Comparison of ENCODE assay signal across 8 mouse cellular contexts in the genomic region with DNA sequence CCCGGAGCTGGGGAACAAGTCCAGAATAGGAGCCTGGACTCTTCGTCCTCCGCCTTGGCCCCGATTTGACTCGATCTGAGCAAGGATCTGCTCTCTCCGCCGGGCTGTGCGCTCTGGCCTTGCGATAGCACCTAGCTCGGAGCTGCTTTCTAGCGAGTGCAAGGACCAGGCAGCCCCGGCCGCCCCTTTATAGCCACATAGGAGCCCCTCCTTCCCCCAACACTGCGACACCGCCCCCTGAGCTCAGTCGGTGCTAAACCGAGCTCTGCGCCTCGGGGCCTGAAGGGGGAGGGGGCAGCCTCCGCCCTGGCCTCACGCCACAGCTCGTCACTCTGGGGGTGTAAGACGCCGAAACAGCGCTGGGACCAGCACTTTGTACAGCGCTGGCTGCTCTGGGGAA. TPM values are rescaled to one million over a fixed set of nuclear protein-coding genes. Genes with fewer than 3 reads are reported as not detected.
DNase-seq lines count a peak whose midpoint lies in the region; ATAC-seq and TF ChIP-seq lines count a peak whose summit lies in the region.

A gene (minus strand): TSS at position 160 of the 400 bp plus-strand sequence.

- H3K27ac ChIP-seq in layer of hippocampus, adult 2 months: peak within 1 kb of the TSS; percentile 94
- peak within 1 kb of the TSS; percentile 75 for H3K27ac ChIP-seq in liver, postnatal 0 days (ENCODE audit: low read depth)

- peaks cover 4% of the 10 kb centered on the region; the same call in 1 of the 2 replicates for H3K4me1 ChIP-seq in liver, postnatal 0 days (ENCODE audit: insufficient read depth)

- peak within 1 kb of the TSS; percentile 84 for H3K4me2 ChIP-seq in liver, postnatal 0 days (ENCODE audit: low read depth, low read length)

- no peak for TF ChIP-seq EP300 in liver, postnatal 0 days (IDR thresholded peaks at IDR 0.05; ENCODE audit: low read depth)

- intact Hi-C loops in heart, postnatal 36 days (cut with DNase I): loop anchor here (5.0 to 10.0 kb wide), 5 partner anchors 56 to 1322 kb away; no protein-coding TSS in a partner anchor

- no peaks in the 10 kb centered on the region for H3K9me3 ChIP-seq in liver, postnatal 0 days (ENCODE audit: low read length)

- peak within 1 kb of the TSS; percentile 81 for H3K4me3 ChIP-seq in layer of hippocampus, adult 2 months
- H3K4me3 ChIP-seq in liver, postnatal 0 days (ENCODE audit: low read depth, low read length): peak within 1 kb of the TSS; percentile 58

- peaks cover 22% of the 10 kb centered on the region; the same call in 1 of the 2 replicates for H3K27me3 ChIP-seq in liver, postnatal 0 days (ENCODE audit: insufficient read depth, low read length)

- WGBS in liver, postnatal 0 days (ENCODE audit: insufficient replicate concordance): 1% methylated on average over 26 of the region's 26 CpGs

- peak within 1 kb of the TSS; percentile 67 for H3K9ac ChIP-seq in liver, postnatal 0 days (replicated peaks)

- TF ChIP-seq CTCF in layer of hippocampus, adult 2 months (conservative IDR thresholded peaks at IDR 0.05): peak; percentile 44
- TF ChIP-seq CTCF in liver, postnatal 0 days (IDR thresholded peaks at IDR 0.05; ENCODE audit: low read depth): no peak

- peak; percentile 40 for ATAC-seq in liver, postnatal 0 days
- no peak for ATAC-seq in CD4-positive, CD25-positive, alpha-beta regulatory T cell, adult 4 months

- peaks cover 4% of the 10 kb centered on the region; the same call in 1 of the 2 replicates for H3K36me3 ChIP-seq in liver, postnatal 0 days (replicated peaks; ENCODE audit: insufficient read depth, low read length)

- peak; percentile 97 for DNase-seq in NIH3T3 (ENCODE audit: low read depth)
- peak; percentile 35 for DNase-seq in cerebellum, adult 8-10 months
- peak; percentile 37 to 67 for DNase-seq in frontal cortex, adult 2 months (ENCODE audit: extremely low spot score in 1 of 2, low spot score in 1 of 2)
- peak; percentile 91 for DNase-seq in heart, postnatal 36 days
- peak; percentile 66 to 78 for DNase-seq in layer of hippocampus, adult 2 months (ENCODE audit: low spot score in 2 of 2)
- DNase-seq in liver, postnatal 0 days: peak; percentile 76
- DNase-seq in ovary, postnatal 10 days (ENCODE audit: low spot score): peak; percentile 80

RNA-seq across cellular contexts. Expression of the gene that starts here (rescaled TPM):
- polyA plus RNA-seq in frontal cortex, adult 2 months (2012; rRNA removed): 6.7 and 7.4 TPM in 2 replicates
- 10 to 100 TPM; 23.4 to 40.7 TPM for total RNA-seq in heart, postnatal 36 days (2021)
- 10 to 100 TPM; 19.7 to 27.8 TPM for total RNA-seq in layer of hippocampus, adult 2 months (2021)
- polyA plus RNA-seq in liver, postnatal 0 days (2015; fragmentation: Nextera tagmentation; extraction: Ambion mirVana): 5.2 and 7.0 TPM in 2 replicates
- polyA plus RNA-seq in CD4-positive, CD25-positive, alpha-beta regulatory T cell, adult 4 months (2017; shearing (Covaris generic)): not detected

Comparison
In these comparisons a context has a peak if more than half of its experiments do, and no peak if none do; other contexts are left out.
1. DNase-seq: peak in every context shown above with its lines; median percentile 97 in NIH3T3; 91 in heart, postnatal 36 days; 80 in ovary, postnatal 10 days; 76 in liver, postnatal 0 days; 72 in layer of hippocampus, adult 2 months; 52 in frontal cortex, adult 2 months; 35 in cerebellum, adult 8-10 months.